Mouse (Mus musculus): Measurements from ENCODE around the gene Elf4. TPM values are rescaled to one million over a fixed set of nuclear protein-coding genes. Genes with fewer than 3 reads are reported as not detected.
A peak's percentile ranks its signal among the peaks of the same experiment; 100 is the strongest.

The Elf4 gene
- 1 to 10 TPM in 1 of 2 experiments, under 1 TPM in 1; 0.87 to 1.2 TPM for total RNA-seq (2021)
- long read RNA-seq, experiment 1, partial matches to known transcripts = 0 of 1 reads
- long read RNA-seq, experiment 1, other reads (novel, unspliced or antisense) = 1 of 1 reads
- long read RNA-seq, experiment 2 = 0 reads

- intact Hi-C loops (cut with DNase I) = loop anchor here (5.0 to 10.0 kb wide), 2 partner anchors 41 to 468 kb away; no protein-coding TSS in a partner anchor
- DNase-seq (ENCODE audit: low spot score in 2 of 2) = peak; percentile 14 to 26
Measured at GRCm38 (mm10) chrX:48462754-48463507, at the start of gene Elf4. Gene Elf4, minus strand, starts transcription at chrX:48463132.

- intact Hi-C loops (cut with DNase I) = no loop called here
- DNase-seq (ENCODE audit: low spot score in 2 of 2) = no peak
Measured at GRCm38 (mm10) chrX:48493763-48494162, 30.8 kb upstream of the Elf4 start.

GRCm38 (mm10) chrX:48481687-48482086 is 18.8 kb upstream of the Elf4 start:
- intact Hi-C loops (cut with DNase I) = no loop called here
- no peak for DNase-seq (ENCODE audit: low spot score in 2 of 2)

GRCm38 (mm10) chrX:48481095-48481494 is 18.2 kb upstream of the Elf4 start:
- DNase-seq (ENCODE audit: low spot score in 2 of 2) = no peak

GRCm38 (mm10) chrX:48467355-48467946 is 4.5 kb upstream of the Elf4 start:
- intact Hi-C loops (cut with DNase I) = loop anchor here (10.0 kb wide), 1 partner anchor 473 kb away; no protein-coding TSS in a partner anchor

More at GRCm38 (mm10) chrX:48481095-48481494, 18.2 kb upstream of the Elf4 start:
- intact Hi-C loops (cut with DNase I) = no loop called here

GRCm38 (mm10) chrX:48466174-48466573 is 3.2 kb upstream of the Elf4 start:
- no peak for DNase-seq (ENCODE audit: low spot score in 2 of 2)
- intact Hi-C loops (cut with DNase I) = loop anchor here (10.0 kb wide), 1 partner anchor 471 kb away; no protein-coding TSS in a partner anchor

More at GRCm38 (mm10) chrX:48467355-48467946, 4.5 kb upstream of the Elf4 start:
- DNase-seq (ENCODE audit: low spot score in 2 of 2) = no peak

- DNase-seq (ENCODE audit: low spot score in 2 of 2) = no peak
- intact Hi-C loops (cut with DNase I) = loop anchor here (5.0 to 10.0 kb wide), 2 partner anchors 42 to 470 kb away; no protein-coding TSS in a partner anchor
Measured at GRCm38 (mm10) chrX:48464436-48464835, 1.5 kb upstream of the Elf4 start.

- DNase-seq (ENCODE audit: low spot score in 2 of 2) = no peak
- intact Hi-C loops (cut with DNase I) = loop anchor here (5.0 to 10.0 kb wide), 2 partner anchors 41 to 469 kb away; no protein-coding TSS in a partner anchor
Measured at GRCm38 (mm10) chrX:48463636-48464035, 704 bp upstream of the Elf4 start.

- intact Hi-C loops (cut with DNase I) = loop anchor here (5.0 to 10.0 kb wide), 2 partner anchors 40 to 467 kb away; no protein-coding TSS in a partner anchor
- DNase-seq (ENCODE audit: low spot score in 2 of 2) = no peak
Measured at GRCm38 (mm10) chrX:48462297-48462696, 635 bp downstream of the Elf4 start.

- intact Hi-C loops (cut with DNase I) = loop anchor here (5.0 to 10.0 kb wide), 2 partner anchors 39 to 466 kb away; no protein-coding TSS in a partner anchor
- no peak for DNase-seq (ENCODE audit: low spot score in 2 of 2)
Measured at GRCm38 (mm10) chrX:48461006-48461405, 1.9 kb downstream of the Elf4 start.

GRCm38 (mm10) chrX:48460496-48460895 is 2.4 kb downstream of the Elf4 start:
- intact Hi-C loops (cut with DNase I) = loop anchor here (5.0 to 10.0 kb wide), 2 partner anchors 38 to 466 kb away; no protein-coding TSS in a partner anchor
- DNase-seq (ENCODE audit: low spot score in 2 of 2) = no peak

- no peak for DNase-seq (ENCODE audit: low spot score in 2 of 2)
- intact Hi-C loops (cut with DNase I) = no loop called here
Measured at GRCm38 (mm10) chrX:48456956-48457355, 6.0 kb downstream of the Elf4 start.

- DNase-seq (ENCODE audit: low spot score in 2 of 2) = no peak
- intact Hi-C loops (cut with DNase I) = no loop called here
Measured at GRCm38 (mm10) chrX:48455018-48455417, 7.9 kb downstream of the Elf4 start.

- intact Hi-C loops (cut with DNase I) = no loop called here
- no peak for DNase-seq (ENCODE audit: low spot score in 2 of 2)
Measured at GRCm38 (mm10) chrX:48454495-48454878, 8.4 kb downstream of the Elf4 start.

- intact Hi-C loops (cut with DNase I) = no loop called here
- peak; percentile 20 to 37 for DNase-seq (ENCODE audit: low spot score in 2 of 2)
Measured at GRCm38 (mm10) chrX:48453736-48454494, 9.0 kb downstream of the Elf4 start.

- DNase-seq (ENCODE audit: low spot score in 2 of 2) = no peak
- intact Hi-C loops (cut with DNase I) = no loop called here
Measured at GRCm38 (mm10) chrX:48452931-48453673, 9.8 kb downstream of the Elf4 start.

- intact Hi-C loops (cut with DNase I) = no loop called here
- DNase-seq (ENCODE audit: low spot score in 2 of 2) = no peak
Measured at GRCm38 (mm10) chrX:48452231-48452890, 10.6 kb downstream of the Elf4 start.

- intact Hi-C loops (cut with DNase I) = no loop called here
- no peak for DNase-seq (ENCODE audit: low spot score in 2 of 2)
Measured at GRCm38 (mm10) chrX:48449646-48450045, 13.3 kb downstream of the Elf4 start.

All from left cerebral cortex, postnatal 14 days (tissue).